Mouse (Mus musculus): ENCODE measurements at regions not wholly inside any gene's neighbourhood (a gene's known extent, or its start where the extent isn't known, plus 50 kb on each side); places are given as distances from the start of the nearest gene placed in this dataset.

GRCm38 (mm10) chr10:66807261-66807968 lies 288.5 kb upstream of the Jmjd1c start:
- peak; percentile 56 to 82 for DNase-seq

- no peak for DNase-seq
These were observed 283.2 kb upstream of the Jmjd1c start for GRCm38 (mm10) chr10:66812515-66813260.

- peak in 1 of 2 experiments; percentile 38 for DNase-seq
These were observed 281.9 kb upstream of the Jmjd1c start for GRCm38 (mm10) chr10:66813850-66814564.

- peak; percentile 80 to 85 for DNase-seq
These were observed 281.2 kb upstream of the Jmjd1c start for GRCm38 (mm10) chr10:66814565-66815201.

GRCm38 (mm10) chr10:66815951-66816350 lies 280.0 kb upstream of the Jmjd1c start:
- DNase-seq: no peak

GRCm38 (mm10) chr10:66816776-66817175 lies 279.1 kb upstream of the Jmjd1c start:
- DNase-seq: no peak

- no peak for DNase-seq
These were observed 278.0 kb upstream of the Jmjd1c start for GRCm38 (mm10) chr10:66817876-66818275.

GRCm38 (mm10) chr10:66819517-66819916 lies 276.4 kb upstream of the Jmjd1c start:
- DNase-seq: no peak

GRCm38 (mm10) chr10:66825737-66826136 lies 270.2 kb upstream of the Jmjd1c start:
- no peak for DNase-seq

GRCm38 (mm10) chr10:66826327-66826726 lies 269.6 kb upstream of the Jmjd1c start:
- DNase-seq: no peak

GRCm38 (mm10) chr10:66834974-66835373 lies 261.0 kb upstream of the Jmjd1c start:
- DNase-seq: no peak

GRCm38 (mm10) chr10:66839058-66839457 lies 256.9 kb upstream of the Jmjd1c start:
- DNase-seq: peak; percentile 13 to 26

GRCm38 (mm10) chr10:66843258-66843657 lies 252.7 kb upstream of the Jmjd1c start:
- DNase-seq: peak; percentile 17

GRCm38 (mm10) chr10:66848778-66849177 lies 247.1 kb upstream of the Jmjd1c start:
- no peak for DNase-seq

GRCm38 (mm10) chr10:66849681-66850080 lies 246.2 kb upstream of the Jmjd1c start:
- no peak for DNase-seq

- no peak for DNase-seq
These were observed 244.9 kb upstream of the Jmjd1c start for GRCm38 (mm10) chr10:66850972-66851478.

- no peak for DNase-seq
These were observed 244.1 kb upstream of the Jmjd1c start for GRCm38 (mm10) chr10:66851841-66852240.

- DNase-seq: peak; percentile 7 to 20
These were observed 243.2 kb upstream of the Jmjd1c start for GRCm38 (mm10) chr10:66852708-66853107.

- peak; percentile 79 to 93 for DNase-seq
These were observed 242.7 kb upstream of the Jmjd1c start for GRCm38 (mm10) chr10:66853258-66853657.

GRCm38 (mm10) chr10:66854895-66855294 lies 241.0 kb upstream of the Jmjd1c start:
- no peak for DNase-seq

GRCm38 (mm10) chr10:66857330-66857729 lies 238.6 kb upstream of the Jmjd1c start:
- no peak for DNase-seq

GRCm38 (mm10) chr10:66861421-66861820 lies 234.5 kb upstream of the Jmjd1c start:
- DNase-seq: no peak
